Comparison of ENCODE assay signal across 27 mouse cellular contexts in the genomic region with DNA sequence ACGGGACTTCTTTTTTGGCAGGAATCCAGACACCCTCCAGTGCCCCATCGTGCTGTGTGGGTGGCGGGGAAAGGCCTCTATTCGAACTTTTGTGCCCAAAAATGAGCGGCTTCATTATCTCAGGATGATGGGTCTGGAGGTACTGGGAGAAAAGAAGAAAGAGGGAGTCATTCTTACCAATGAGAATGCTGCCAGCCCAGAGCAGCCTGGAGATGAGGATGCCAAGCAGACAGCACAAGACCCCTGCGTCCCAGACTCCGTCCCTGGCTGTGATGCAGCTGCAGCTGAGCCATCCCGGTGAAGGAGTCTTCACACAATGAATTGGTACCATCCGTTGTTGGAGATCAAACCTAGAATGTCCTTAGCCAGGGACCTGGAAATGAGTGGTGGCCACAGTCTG.
"Had no signal": no experiment of that assay in that cellular context is flagged by ENCODE, and none has a peak within 500 bp of the region (broad histone marks: within the 10 kb centered on the region; RNA-seq: fewer than 3 reads in every experiment).

No protein-coding gene starts in this region.

- H3K9ac ChIP-seq: heart, embryonic 13.5 days; heart, embryonic 15.5 days; hindbrain, embryonic 12.5 days; hindbrain, embryonic 14.5 days; intestine, embryonic 15.5 days; kidney, embryonic 15.5 days; limb, embryonic 12.5 days; liver, embryonic 13.5 days had no signal

- H3K27me3 ChIP-seq: heart, embryonic 13.5 days; heart, embryonic 15.5 days; hindbrain, embryonic 12.5 days; intestine, embryonic 15.5 days; kidney, embryonic 15.5 days; limb, embryonic 12.5 days; liver, embryonic 13.5 days had no signal

- ATAC-seq: hindbrain, embryonic 16.5 days; inflammation-experienced regulatory T-cells, adult 6 months; intestine, embryonic 15.5 days; intestine, postnatal 0 days had no signal

- DNase-seq: gastrocnemius, adult 2 months; gastrocnemius, postnatal 10 days; gastrocnemius, postnatal 25 days; heart, adult 2 months; heart, postnatal 14 days; heart, postnatal 36 days; kidney, adult 2 months; kidney, adult 9 months; kidney, postnatal 4 days; liver; liver, embryonic 13.5 days had no signal

- H3K9me3 ChIP-seq: heart, embryonic 13.5 days; heart, embryonic 15.5 days; hindbrain, embryonic 10.5 days; hindbrain, embryonic 12.5 days; intestine, embryonic 15.5 days; kidney, embryonic 15.5 days; limb, embryonic 10.5 days; limb, embryonic 12.5 days; liver, embryonic 13.5 days had no signal

- H3K27ac ChIP-seq: gastrocnemius, adult 2 months; heart, adult 2 months; heart, embryonic 13.5 days; heart, embryonic 15.5 days; hindbrain, embryonic 10.5 days; hindbrain, embryonic 12.5 days; hindbrain, embryonic 14.5 days; intestine, embryonic 15.5 days; kidney, embryonic 15.5 days; kidney, postnatal 0 days; layer of hippocampus, adult 2 months; left cerebral cortex, adult 2 months; limb, embryonic 10.5 days; limb, embryonic 12.5 days; liver, embryonic 13.5 days had no signal

- H3K4me2 ChIP-seq: heart, embryonic 13.5 days; heart, embryonic 15.5 days; hindbrain, embryonic 12.5 days; hindbrain, embryonic 14.5 days; intestine, embryonic 15.5 days; kidney, embryonic 15.5 days; limb, embryonic 12.5 days; liver, embryonic 11.5 days; liver, embryonic 13.5 days had no signal

- H3K4me1 ChIP-seq: heart, embryonic 13.5 days; heart, embryonic 15.5 days; hindbrain, embryonic 10.5 days; hindbrain, embryonic 12.5 days; intestine, embryonic 15.5 days; kidney, embryonic 15.5 days; limb, embryonic 10.5 days; limb, embryonic 12.5 days; liver, embryonic 13.5 days had no signal

- H3K4me3 ChIP-seq: gastrocnemius, adult 2 months; heart, adult 2 months; heart, embryonic 13.5 days; heart, embryonic 15.5 days; hindbrain, embryonic 10.5 days; hindbrain, embryonic 12.5 days; intestine, embryonic 15.5 days; kidney, embryonic 15.5 days; layer of hippocampus, adult 2 months; left cerebral cortex, adult 2 months; limb, embryonic 10.5 days; limb, embryonic 12.5 days; liver, embryonic 13.5 days had no signal
